Mouse (Mus musculus) small intestine, adult 2 months (tissue): ENCODE data around the gene Slc12a5.

ENCODE experiments used
- CTCF ChIP-seq: fragments of 200-500 bp; IDR thresholded peaks from 2 replicates; pipeline ENCODE4 v1.5.1; 2012; ENCODE audit warnings: low read depth, mild to moderate bottlenecking, control low read depth, inconsistent platforms, low read length, moderate library complexity, mixed read lengths; ENCODE audit not compliant: insufficient replicate concordance, insufficient read length; ENCODE audit errors: extremely low read depth
- POLR2A ChIP-seq: fragments of 200-500 bp; IDR thresholded peaks from 2 replicates; pipeline ENCODE4 v1.6.1; 2012; ENCODE audit warnings: low read depth, mild to moderate bottlenecking, control low read depth, inconsistent platforms, low read length, moderate library complexity

GRCm38 (mm10) chr2:164913428-164913786 lies 47.2 kb upstream of the Slc12a5 start:
- TF ChIP-seq CTCF (no peak), POLR2A (no peak)
